Mouse (Mus musculus): ENCODE results near the gene Rheb. TPM values are rescaled to one million over a fixed set of nuclear protein-coding genes. Genes with fewer than 3 reads are reported as not detected.

The Rheb gene
- polyA plus RNA-seq, 1 experiment = 47.8 TPM

DNA sequence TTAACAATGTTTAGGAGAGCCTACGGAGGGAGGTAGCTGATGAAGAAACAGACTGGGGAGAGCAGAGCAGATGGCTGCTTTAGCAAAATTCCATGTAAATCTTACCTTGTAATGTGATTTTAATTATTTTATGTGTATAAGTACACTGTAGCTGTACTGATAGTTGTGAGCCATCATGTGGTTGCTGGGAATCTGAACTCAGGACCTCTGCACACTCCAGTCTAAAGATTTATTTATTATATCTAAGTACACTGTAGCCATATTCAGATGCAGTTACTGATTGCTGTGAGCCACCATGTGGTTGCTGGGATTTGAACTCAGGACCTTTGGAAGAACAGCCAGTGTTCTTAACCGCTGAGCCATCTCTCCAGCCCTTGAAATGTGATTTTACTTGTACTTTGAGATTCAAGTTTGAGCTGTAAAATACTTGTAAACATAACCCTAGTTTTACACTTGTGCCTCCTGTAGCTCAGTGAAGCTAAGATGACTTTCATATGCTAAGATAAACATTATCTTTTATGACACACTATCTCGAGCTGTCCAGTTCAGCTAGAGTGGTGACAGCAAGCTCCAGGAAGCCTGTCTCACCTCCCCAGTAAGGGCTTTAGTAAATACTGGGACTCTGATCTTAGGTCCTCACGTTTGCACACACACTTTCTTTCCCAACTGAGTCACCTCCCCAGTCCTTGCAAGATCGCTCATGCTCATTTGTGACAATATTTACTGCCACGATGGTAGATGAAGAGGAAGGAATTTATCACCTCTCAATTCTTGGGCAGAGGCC, 40.4 kb downstream of the Rheb start:
- no peaks in the 10 kb centered on the region for H3K27me3 ChIP-seq (ENCODE audit: control insufficient read depth, insufficient read depth, insufficient read length)
- H3K36me3 ChIP-seq (ENCODE audit: control insufficient read depth, insufficient read depth) = peaks cover 34% of the 10 kb centered on the region
- no peak overlapping the region for H3K4me3 ChIP-seq (ENCODE audit: insufficient read depth, poor library complexity, severe bottlenecking)
- H3K79me2 ChIP-seq (ENCODE audit: control insufficient read depth, insufficient read depth) = no peaks in the 10 kb centered on the region
- no peak overlapping the region for H3ac ChIP-seq (ENCODE audit: control insufficient read depth, insufficient read length, low read depth)
- no peaks in the 10 kb centered on the region for H3K79me3 ChIP-seq (ENCODE audit: low read depth)
- TF ChIP-seq USF1 (IDR thresholded peaks at IDR 0.05; ENCODE audit: low read depth) (no peak), MYOG (IDR thresholded peaks at IDR 0.05; ENCODE audit: control insufficient read depth, extremely low read depth, insufficient read length) (no peak), MYOD1 (IDR thresholded peaks at IDR 0.05; ENCODE audit: control insufficient read depth, insufficient read length, low read depth) (no peak), CTCF (IDR thresholded peaks at IDR 0.05; ENCODE audit: control insufficient read depth, insufficient read depth, insufficient read length) (no peak), CEBPB (IDR thresholded peaks at IDR 0.05; ENCODE audit: low read depth) (no peak), FOSL1 (IDR thresholded peaks at IDR 0.05; ENCODE audit: insufficient read depth, low read length, poor library complexity, severe bottlenecking) (no peak), MAX (IDR thresholded peaks at IDR 0.05) (no peak)

GRCm38 (mm10) chr5:24800416-24800815, 42.0 kb downstream of the Rheb start:
- Histone ChIP-seq H3K36me3 (ENCODE audit: control insufficient read depth, insufficient read depth) (peaks cover 23% of the 10 kb centered on the region), H3K79me2 (ENCODE audit: control insufficient read depth, insufficient read depth) (no peaks in the 10 kb centered on the region), H3ac (ENCODE audit: control insufficient read depth, insufficient read length, low read depth) (no peak overlapping the region), H3K79me3 (ENCODE audit: low read depth) (no peaks in the 10 kb centered on the region), H3K4me3 (ENCODE audit: insufficient read depth, poor library complexity, severe bottlenecking) (no peak overlapping the region), H3K27me3 (ENCODE audit: control insufficient read depth, insufficient read depth, insufficient read length) (no peaks in the 10 kb centered on the region)
- no peak for TF ChIP-seq MYOD1 (IDR thresholded peaks at IDR 0.05; ENCODE audit: control insufficient read depth, insufficient read length, low read depth)
- TF ChIP-seq CTCF (IDR thresholded peaks at IDR 0.05; ENCODE audit: control insufficient read depth, insufficient read depth, insufficient read length) = no peak
- TF ChIP-seq MAX (IDR thresholded peaks at IDR 0.05) = no peak
- TF ChIP-seq MYOG (IDR thresholded peaks at IDR 0.05; ENCODE audit: control insufficient read depth, extremely low read depth, insufficient read length) = no peak
- TF ChIP-seq FOSL1 (IDR thresholded peaks at IDR 0.05; ENCODE audit: insufficient read depth, low read length, poor library complexity, severe bottlenecking) = no peak
- TF ChIP-seq USF1 (IDR thresholded peaks at IDR 0.05; ENCODE audit: low read depth) = no peak
- TF ChIP-seq CEBPB (IDR thresholded peaks at IDR 0.05; ENCODE audit: low read depth) = no peak

- TF ChIP-seq CTCF (IDR thresholded peaks at IDR 0.05; ENCODE audit: control insufficient read depth, insufficient read depth, insufficient read length) (no peak), MYOD1 (IDR thresholded peaks at IDR 0.05; ENCODE audit: control insufficient read depth, insufficient read length, low read depth) (no peak), MYOG (IDR thresholded peaks at IDR 0.05; ENCODE audit: control insufficient read depth, extremely low read depth, insufficient read length) (no peak), FOSL1 (IDR thresholded peaks at IDR 0.05; ENCODE audit: insufficient read depth, low read length, poor library complexity, severe bottlenecking) (no peak), USF1 (IDR thresholded peaks at IDR 0.05; ENCODE audit: low read depth) (no peak), CEBPB (IDR thresholded peaks at IDR 0.05; ENCODE audit: low read depth) (no peak), MAX (IDR thresholded peaks at IDR 0.05) (no peak)
- H3K27me3 ChIP-seq (ENCODE audit: control insufficient read depth, insufficient read depth, insufficient read length) = no peaks in the 10 kb centered on the region
Observed at GRCm38 (mm10) chr5:24798639-24799038, 43.8 kb downstream of the Rheb start.

DNA sequence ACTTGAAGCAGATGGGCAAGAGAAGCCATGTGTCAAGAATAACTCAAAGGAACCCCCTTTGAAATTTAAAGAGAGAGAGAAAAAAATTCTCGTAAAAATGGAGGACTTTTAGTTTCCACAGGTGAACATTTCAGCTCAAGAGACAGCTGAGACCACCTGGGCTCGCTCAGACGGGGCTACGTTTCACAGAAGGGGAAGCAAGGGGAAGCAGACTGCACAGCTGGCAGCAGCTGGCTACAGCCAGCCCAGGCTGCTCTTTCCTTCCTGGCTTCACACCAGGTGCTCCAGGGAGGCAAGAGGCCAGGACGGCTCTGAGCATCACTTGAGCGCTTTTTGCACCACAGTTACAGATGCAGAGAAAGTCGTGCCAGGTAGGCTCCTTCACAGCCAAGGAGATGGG, 44.6 kb downstream of the Rheb start:
- H3K79me3 ChIP-seq (ENCODE audit: low read depth) = no peaks in the 10 kb centered on the region
- H3K36me3 ChIP-seq (ENCODE audit: control insufficient read depth, insufficient read depth) = peaks cover under 1% of the 10 kb centered on the region
- TF ChIP-seq MAX (IDR thresholded peaks at IDR 0.05) (no peak), CTCF (IDR thresholded peaks at IDR 0.05; ENCODE audit: control insufficient read depth, insufficient read depth, insufficient read length) (no peak), FOSL1 (IDR thresholded peaks at IDR 0.05; ENCODE audit: insufficient read depth, low read length, poor library complexity, severe bottlenecking) (no peak), MYOG (IDR thresholded peaks at IDR 0.05; ENCODE audit: control insufficient read depth, extremely low read depth, insufficient read length) (no peak), MYOD1 (IDR thresholded peaks at IDR 0.05; ENCODE audit: control insufficient read depth, insufficient read length, low read depth) (no peak), USF1 (IDR thresholded peaks at IDR 0.05; ENCODE audit: low read depth) (no peak), CEBPB (IDR thresholded peaks at IDR 0.05; ENCODE audit: low read depth) (no peak)
- H3K4me3 ChIP-seq (ENCODE audit: insufficient read depth, poor library complexity, severe bottlenecking) = no peak overlapping the region
- H3K27me3 ChIP-seq (ENCODE audit: control insufficient read depth, insufficient read depth, insufficient read length) = no peaks in the 10 kb centered on the region
- no peaks in the 10 kb centered on the region for H3K79me2 ChIP-seq (ENCODE audit: control insufficient read depth, insufficient read depth)
- no peak overlapping the region for H3ac ChIP-seq (ENCODE audit: control insufficient read depth, insufficient read length, low read depth)

More at GRCm38 (mm10) chr5:24798639-24799038, 43.8 kb downstream of the Rheb start:
- H3K4me3 ChIP-seq (ENCODE audit: insufficient read depth, poor library complexity, severe bottlenecking) = no peak overlapping the region
- no peaks in the 10 kb centered on the region for H3K79me2 ChIP-seq (ENCODE audit: control insufficient read depth, insufficient read depth)
- H3K36me3 ChIP-seq (ENCODE audit: control insufficient read depth, insufficient read depth) = peaks cover 8% of the 10 kb centered on the region
- no peaks in the 10 kb centered on the region for H3K79me3 ChIP-seq (ENCODE audit: low read depth)
- no peak overlapping the region for H3ac ChIP-seq (ENCODE audit: control insufficient read depth, insufficient read length, low read depth)

GRCm38 (mm10) chr5:24792961-24793360, 49.5 kb downstream of the Rheb start:
- TF ChIP-seq MAX (IDR thresholded peaks at IDR 0.05) = no peak
- TF ChIP-seq FOSL1 (IDR thresholded peaks at IDR 0.05; ENCODE audit: insufficient read depth, low read length, poor library complexity, severe bottlenecking) = no peak
- TF ChIP-seq MYOD1 (IDR thresholded peaks at IDR 0.05; ENCODE audit: control insufficient read depth, insufficient read length, low read depth) = no peak
- no peak for TF ChIP-seq MYOG (IDR thresholded peaks at IDR 0.05; ENCODE audit: control insufficient read depth, extremely low read depth, insufficient read length)
- TF ChIP-seq USF1 (IDR thresholded peaks at IDR 0.05; ENCODE audit: low read depth) = no peak
- no peak for TF ChIP-seq CEBPB (IDR thresholded peaks at IDR 0.05; ENCODE audit: low read depth)
- no peak for TF ChIP-seq CTCF (IDR thresholded peaks at IDR 0.05; ENCODE audit: control insufficient read depth, insufficient read depth, insufficient read length)
- H3K79me2 ChIP-seq (ENCODE audit: control insufficient read depth, insufficient read depth) = no peaks in the 10 kb centered on the region
- H3K27me3 ChIP-seq (ENCODE audit: control insufficient read depth, insufficient read depth, insufficient read length) = no peaks in the 10 kb centered on the region
- H3K4me3 ChIP-seq (ENCODE audit: insufficient read depth, poor library complexity, severe bottlenecking) = no peak overlapping the region
- no peaks in the 10 kb centered on the region for H3K79me3 ChIP-seq (ENCODE audit: low read depth)
- no peak overlapping the region for H3ac ChIP-seq (ENCODE audit: control insufficient read depth, insufficient read length, low read depth)
- H3K36me3 ChIP-seq (ENCODE audit: control insufficient read depth, insufficient read depth) = no peaks in the 10 kb centered on the region
